Mouse (Mus musculus) stomach, embryonic 15.5 days (tissue): ENCODE measurements around the gene Pdzd7. TPM values are rescaled to one million over a fixed set of nuclear protein-coding genes. Genes with fewer than 3 reads are reported as not detected.

Experiments used
- ATAC-seq: fragments of 200-750 bp; cut with Nextera tagmentation; 2 replicates; pipeline ENCODE4 v1.8.0; 2017; ENCODE audit warnings: low read depth, moderate number of reproducible peaks, moderate TSS enrichment; ENCODE audit not compliant: insufficient read depth, low FRiP score
- H3K27ac ChIP-seq: fragments of 300-500 bp; sonication (generic); 2 replicates; pipeline ENCODE4 v1.5.1; 2015; ENCODE audit warnings: mild to moderate bottlenecking, inconsistent platforms
- H3K27me3 ChIP-seq: fragments of 300-500 bp; sonication (generic); replicated peaks from 2 replicates; pipeline ENCODE4 v1.6.1; 2015; ENCODE audit warnings: inconsistent platforms
- H3K36me3 ChIP-seq: fragments of 300-500 bp; sonication (generic); 2 replicates; pipeline ENCODE4 v1.6.1; 2015; ENCODE audit warnings: inconsistent platforms
- H3K4me1 ChIP-seq: fragments of 300-500 bp; sonication (generic); 2 replicates; pipeline ENCODE4 v1.6.1; 2015; ENCODE audit warnings: inconsistent platforms
- H3K4me2 ChIP-seq: fragments of 300-500 bp; sonication (generic); 2 replicates; pipeline ENCODE4 v1.6.1; 2015; ENCODE audit warnings: mild to moderate bottlenecking, inconsistent platforms
- H3K4me3 ChIP-seq: fragments of 300-500 bp; sonication (generic); replicated peaks from 2 replicates; pipeline ENCODE4 v1.5.1; 2015; ENCODE audit warnings: inconsistent platforms
- H3K9ac ChIP-seq: fragments of 300-500 bp; sonication (generic); 2 replicates; pipeline ENCODE4 v1.6.1; 2015; ENCODE audit warnings: inconsistent platforms
- H3K9me3 ChIP-seq: fragments of 300-500 bp; sonication (generic); 2 replicates; pipeline ENCODE4 v1.6.1; 2016; ENCODE audit warnings: inconsistent platforms
- WGBS: fragments of 180-500 bp; shearing (Covaris S2); methylation state at CpG from one replicate; pipeline ENCODE4 v1.1.7; 2015; 5-methylcytosine and 5-hydroxymethylcytosine counted together
- polyA plus RNA-seq: library from polyadenylated mRNA; unstranded; fragments of >200 nt; fragmentation: Nextera tagmentation; extraction: Ambion mirVana; gene quantifications from 2 replicates; pipeline ENCODE4 v1.2.1, GENCODE M21; 2015

Gene Pdzd7
- polyA plus RNA-seq, 1 experiment from 2014 or later: 0.33 TPM

DNA sequence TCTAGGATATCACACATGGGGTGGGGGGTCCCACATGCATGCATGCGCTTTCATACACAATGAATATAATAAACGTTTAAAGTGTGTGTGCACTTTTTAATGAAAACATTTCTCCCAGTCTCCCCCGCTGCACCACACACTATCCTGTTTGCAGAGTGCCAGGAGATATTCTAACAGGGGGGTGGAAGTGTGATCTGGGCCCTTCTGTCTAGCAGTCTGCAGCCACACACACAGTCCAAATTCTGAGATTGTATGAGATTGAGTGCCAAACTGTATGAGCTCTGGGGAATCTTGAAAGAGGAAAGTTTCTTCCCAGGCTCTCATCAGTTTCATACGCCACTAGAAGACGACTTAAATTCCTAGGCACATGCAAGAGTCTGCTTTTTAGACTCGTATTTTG lies 57.7 kb downstream of the Pdzd7 start:
- Histone ChIP-seq H3K4me1 (peaks cover 17% of the 10 kb centered on the region), H3K27ac (no peak overlapping the region), H3K4me2 (no peak overlapping the region), H3K4me3 (no peak overlapping the region), H3K36me3 (no peaks in the 10 kb centered on the region), H3K27me3 (no peaks in the 10 kb centered on the region), H3K9ac (no peak overlapping the region), H3K9me3 (no peaks in the 10 kb centered on the region)
- no peak for ATAC-seq
- 54% methylated on average over 6 of the region's 6 CpGs for WGBS

DNA sequence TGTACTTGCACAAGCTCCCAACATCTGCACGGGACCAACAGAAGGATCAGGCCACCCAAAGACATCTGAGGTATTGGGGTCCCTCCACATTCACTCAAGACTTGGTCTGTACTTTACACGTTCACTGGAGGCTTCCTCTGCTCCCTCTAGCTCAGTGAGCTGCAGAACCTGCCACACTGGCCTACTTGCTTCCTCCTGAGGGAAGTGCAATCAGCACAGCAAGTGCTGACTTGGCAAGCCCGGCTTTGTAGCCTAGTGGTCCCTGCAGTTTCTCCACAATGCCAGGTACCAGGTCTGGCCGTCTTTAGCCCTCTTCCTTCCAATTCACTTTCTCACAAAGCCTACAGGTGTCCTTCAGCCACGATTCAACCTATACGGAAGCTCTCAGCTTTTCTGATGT lies 58.5 kb downstream of the Pdzd7 start:
- no peaks in the 10 kb centered on the region for H3K36me3 ChIP-seq
- 68% methylated on average over 6 of the region's 6 CpGs for WGBS
- no peaks in the 10 kb centered on the region for H3K27me3 ChIP-seq
- H3K4me1 ChIP-seq: peaks cover 17% of the 10 kb centered on the region
- H3K4me3 ChIP-seq: no peak overlapping the region
- no peak overlapping the region for H3K4me2 ChIP-seq
- no peak overlapping the region for H3K9ac ChIP-seq
- ATAC-seq: no peak
- H3K9me3 ChIP-seq: no peaks in the 10 kb centered on the region
- H3K27ac ChIP-seq: no peak overlapping the region

DNA sequence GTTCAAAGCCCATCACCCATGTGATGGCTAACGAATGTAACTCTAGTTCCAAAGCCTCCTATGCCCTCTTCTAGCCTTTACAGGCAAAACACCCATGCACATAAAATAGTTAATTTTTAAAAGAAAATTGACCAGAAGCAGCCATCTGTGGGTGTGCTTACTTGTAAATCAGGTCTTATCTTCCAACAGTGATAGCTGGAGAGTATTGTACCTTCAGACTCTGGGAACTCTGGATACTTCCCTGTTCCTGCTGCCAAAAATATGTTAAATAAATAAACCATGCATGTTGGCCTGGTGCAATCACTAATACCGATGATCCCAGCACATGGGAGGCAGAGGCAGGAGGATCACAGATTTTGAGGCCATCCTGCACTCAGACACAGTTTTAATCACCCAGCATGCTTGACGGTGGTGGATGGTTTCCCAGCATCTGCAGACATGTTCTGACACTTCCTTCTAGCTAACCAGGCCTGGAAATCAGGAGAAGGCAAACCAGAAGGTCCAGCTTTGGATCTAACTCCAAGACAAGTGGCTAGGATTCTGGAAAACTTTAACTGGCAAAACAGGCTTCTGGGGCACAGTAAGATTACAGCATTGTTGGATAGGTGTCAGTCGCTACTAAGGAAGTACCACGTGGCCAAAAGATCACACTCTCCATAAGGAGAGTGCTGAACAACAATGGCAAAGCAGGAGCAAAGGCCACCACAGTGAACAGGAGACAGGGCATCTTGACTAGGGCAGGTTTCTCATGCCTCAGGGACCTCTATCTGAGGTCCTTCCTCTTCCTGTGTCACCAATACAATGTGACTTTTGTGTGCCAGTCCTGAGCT lies 60.1 kb downstream of the Pdzd7 start:
- ATAC-seq: no peak

DNA sequence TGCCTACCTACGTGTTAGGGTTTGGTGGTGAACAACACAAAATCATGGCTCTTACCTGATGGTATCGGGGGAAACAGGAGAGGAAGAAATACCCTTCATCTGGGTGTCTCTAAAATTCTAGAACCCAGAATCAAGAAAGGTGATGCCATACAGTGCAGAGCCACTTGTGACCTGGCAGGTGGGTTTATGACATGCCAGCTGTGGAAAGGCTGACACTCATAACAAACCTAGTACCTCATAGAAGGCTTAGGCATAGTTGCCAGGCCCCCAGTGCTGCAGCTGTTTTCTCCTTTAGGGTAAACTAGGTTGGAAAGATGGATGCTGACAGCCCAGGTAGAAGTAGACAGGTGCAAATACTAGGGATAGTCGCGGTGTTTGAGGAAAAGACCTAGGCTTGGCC lies 61.1 kb downstream of the Pdzd7 start:
- no peak overlapping the region for H3K4me2 ChIP-seq
- H3K4me3 ChIP-seq: no peak overlapping the region
- ATAC-seq: no peak
- 92% methylated on average over 4 of the region's 4 CpGs for WGBS
- peaks cover 13% of the 10 kb centered on the region for H3K36me3 ChIP-seq
- H3K9me3 ChIP-seq: no peaks in the 10 kb centered on the region
- no peak overlapping the region for H3K9ac ChIP-seq
- no peaks in the 10 kb centered on the region for H3K27me3 ChIP-seq
- H3K27ac ChIP-seq: no peak overlapping the region
- peaks cover 5% of the 10 kb centered on the region; the same call in 1 of the 2 replicates for H3K4me1 ChIP-seq

More for the DNA sequence above, 60.1 kb downstream of the Pdzd7 start:
- 40% methylated on average over 5 of the region's 5 CpGs for WGBS
- Histone ChIP-seq H3K27me3 (no peaks in the 10 kb centered on the region), H3K4me1 (peaks cover 12% of the 10 kb centered on the region), H3K4me3 (no peak overlapping the region), H3K27ac (peak overlapping the region; percentile 55), H3K36me3 (peaks cover 7% of the 10 kb centered on the region; the same call in 1 of the 2 replicates), H3K9me3 (no peaks in the 10 kb centered on the region), H3K9ac (no peak overlapping the region), H3K4me2 (no peak overlapping the region)

DNA sequence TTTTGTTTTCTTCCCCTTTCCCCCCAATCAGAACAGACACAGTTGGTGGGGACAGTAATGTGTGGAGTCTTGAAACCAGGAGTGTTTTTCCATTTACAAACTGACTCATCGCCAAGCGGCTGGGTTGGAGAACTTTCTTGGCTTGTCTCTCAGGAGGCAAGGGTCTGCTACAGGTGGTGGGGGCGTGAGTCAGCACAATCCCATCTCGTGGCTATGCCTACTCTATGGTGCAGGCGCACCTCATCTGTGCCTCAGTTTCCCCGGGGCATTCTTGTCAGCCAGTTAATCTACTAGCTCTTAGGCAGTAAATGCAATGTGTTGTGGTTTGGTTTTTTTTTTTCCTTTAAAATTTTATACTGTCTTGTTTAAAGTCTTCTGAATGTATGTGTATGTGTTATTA lies 62.2 kb downstream of the Pdzd7 start:
- ATAC-seq: no peak
- no peak overlapping the region for H3K27ac ChIP-seq
- H3K4me1 ChIP-seq: no peaks in the 10 kb centered on the region
- no peaks in the 10 kb centered on the region for H3K27me3 ChIP-seq
- H3K9ac ChIP-seq: no peak overlapping the region
- H3K4me3 ChIP-seq: no peak overlapping the region
- 88% methylated on average over 6 of the region's 6 CpGs for WGBS
- no peak overlapping the region for H3K4me2 ChIP-seq
- H3K36me3 ChIP-seq: peaks cover 21% of the 10 kb centered on the region
- H3K9me3 ChIP-seq: no peaks in the 10 kb centered on the region

DNA sequence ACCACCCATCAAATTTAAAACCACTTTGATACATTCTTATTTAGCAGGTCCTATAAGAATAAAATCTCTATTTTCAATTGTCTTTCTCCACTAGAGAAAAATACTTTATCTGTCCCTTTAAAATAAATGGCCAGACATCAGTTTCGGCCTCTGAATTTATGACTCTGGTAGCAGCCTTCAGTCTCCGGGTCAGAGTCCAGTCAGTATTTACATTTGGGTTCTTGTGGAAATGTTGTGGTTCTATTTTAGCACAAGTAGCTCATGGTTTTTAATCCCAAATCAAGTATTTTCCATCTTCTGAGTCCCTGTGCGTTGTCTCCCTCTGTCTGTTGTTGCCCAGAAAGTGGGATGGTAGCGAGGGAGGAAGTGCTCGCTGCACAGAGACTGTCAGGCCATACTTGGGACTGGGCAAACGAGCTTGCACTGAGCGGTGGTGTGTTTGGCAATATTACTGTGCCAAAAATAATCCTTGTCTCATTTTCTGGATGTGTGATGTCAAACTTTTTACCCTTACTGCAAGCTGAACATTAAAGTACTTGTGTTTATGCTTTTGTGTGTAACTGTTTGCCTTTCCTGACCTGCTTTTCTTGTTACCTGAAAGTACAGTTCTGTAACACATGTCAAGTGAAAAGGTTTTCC lies 62.9 kb downstream of the Pdzd7 start:
- WGBS: 67% methylated on average over 7 of the region's 7 CpGs
- Histone ChIP-seq H3K27me3 (no peaks in the 10 kb centered on the region), H3K4me2 (no peak overlapping the region), H3K9ac (no peak overlapping the region), H3K27ac (peak overlapping the region; percentile 23; the same call in 1 of the 2 replicates), H3K36me3 (peaks cover 29% of the 10 kb centered on the region), H3K4me1 (no peaks in the 10 kb centered on the region), H3K9me3 (no peaks in the 10 kb centered on the region), H3K4me3 (no peak overlapping the region)
- no peak for ATAC-seq

DNA sequence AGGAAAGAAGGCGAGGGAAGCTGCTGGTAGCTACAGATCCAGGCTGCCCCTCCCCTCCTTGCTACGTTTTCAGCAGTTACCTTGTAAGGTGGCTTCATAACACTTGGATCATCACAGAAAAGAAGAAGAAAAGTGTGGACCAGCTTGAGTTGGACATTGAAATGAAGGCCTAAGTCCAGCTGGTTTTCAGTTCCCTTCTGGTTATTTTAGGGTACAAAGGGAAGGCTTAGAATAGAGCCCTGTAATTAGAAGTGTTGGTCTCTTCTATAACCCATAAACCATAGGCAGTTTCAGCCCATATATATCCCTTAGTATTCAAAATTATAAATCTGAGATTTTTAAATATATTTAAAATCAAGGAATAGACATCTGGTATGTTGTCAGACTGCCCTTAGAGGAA lies 64.7 kb downstream of the Pdzd7 start:
- Histone ChIP-seq H3K9me3 (no peaks in the 10 kb centered on the region), H3K27me3 (no peaks in the 10 kb centered on the region), H3K4me1 (no peaks in the 10 kb centered on the region), H3K36me3 (peaks cover 38% of the 10 kb centered on the region), H3K27ac (no peak overlapping the region), H3K9ac (no peak overlapping the region), H3K4me3 (no peak overlapping the region), H3K4me2 (no peak overlapping the region)
- no peak for ATAC-seq
- 89% methylated on average over 1 of the region's 2 CpGs for WGBS

DNA sequence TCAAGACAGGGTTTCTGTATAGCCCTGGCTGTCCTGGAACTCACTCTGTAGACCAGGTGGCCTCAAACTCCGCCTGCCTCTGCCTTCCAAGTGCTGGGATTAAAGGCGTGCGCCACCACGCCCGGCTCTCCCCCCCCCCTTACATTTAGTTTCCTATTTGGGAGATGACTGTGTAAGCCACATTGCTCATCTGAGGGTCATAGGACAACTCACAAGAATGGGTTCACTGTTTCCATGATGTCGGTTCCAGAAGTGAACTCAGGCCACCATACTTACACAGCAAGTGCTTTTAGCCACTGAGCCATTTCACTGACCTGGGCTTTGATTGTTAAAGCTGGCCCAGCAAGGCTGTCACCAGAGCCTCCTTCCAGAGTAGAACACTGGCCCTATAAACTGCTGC lies 68.4 kb downstream of the Pdzd7 start:
- Histone ChIP-seq H3K27ac (no peak overlapping the region), H3K9me3 (no peaks in the 10 kb centered on the region), H3K4me2 (no peak overlapping the region), H3K36me3 (peaks cover 69% of the 10 kb centered on the region), H3K27me3 (no peaks in the 10 kb centered on the region), H3K4me3 (no peak overlapping the region), H3K4me1 (no peaks in the 10 kb centered on the region), H3K9ac (no peak overlapping the region)
- ATAC-seq: no peak
- WGBS: 88% methylated on average over 6 of the region's 6 CpGs

Other genes with a start within 250 kb of the Pdzd7 start
- gene Slf2, start 114.6 kb downstream of the Pdzd7 start, polyA plus RNA-seq: 33.0 and 35.1 TPM in 2 replicates
- gene Sema4g, start 56.6 kb downstream of the Pdzd7 start, polyA plus RNA-seq: 6.5 and 7.4 TPM in 2 replicates
- 18.3 and 19.8 TPM in 2 replicates for gene Twnk, start 40.1 kb downstream of the Pdzd7 start, polyA plus RNA-seq
- gene Mrpl43, start 39.3 kb downstream of the Pdzd7 start, polyA plus RNA-seq: 70.4 and 71.2 TPM in 2 replicates
- gene Lzts2, start 31.3 kb downstream of the Pdzd7 start, polyA plus RNA-seq: 65.5 and 69.9 TPM in 2 replicates
- gene Sfxn3, start 1.8 kb upstream of the Pdzd7 start, polyA plus RNA-seq: 24.3 and 24.5 TPM in 2 replicates
- 49.2 and 50.1 TPM in 2 replicates for gene Kazald1, start 29.5 kb upstream of the Pdzd7 start, polyA plus RNA-seq
- 5.4 and 6.5 TPM in 2 replicates for gene Tlx1, start 105.0 kb upstream of the Pdzd7 start, polyA plus RNA-seq
- 0.05 TPM in 1 of 2 replicates, not detected in the other for gene Lbx1, start 190.1 kb upstream of the Pdzd7 start, polyA plus RNA-seq